Mouse (Mus musculus) liver (tissue): Measurements from ENCODE around the gene Zfyve1.
"Not testable (repeated sequence)": the region's sequence is repeated elsewhere in the genome, so short reads cannot be mapped to it uniquely, and the experiment has no call there.

Source experiments
- DNase-seq: peaks from one replicate; pipeline ENCODE4 v3.0.0-alpha.2; 2020; ENCODE audit warnings: mixed read lengths

The Zfyve1 gene

GRCm38 (mm10) chr12:83597025-83597501 lies at the start of gene Zfyve1:
Gene Zfyve1 (minus strand): TSS chr12:83597222.
- DNase-seq: peak; percentile 94

- DNase-seq: no peak
Measured at GRCm38 (mm10) chr12:83643116-83643515, 46.1 kb upstream of the Zfyve1 start.

- DNase-seq: no peak
Measured at GRCm38 (mm10) chr12:83641233-83641632, 44.2 kb upstream of the Zfyve1 start.

- no peak for DNase-seq
Measured at GRCm38 (mm10) chr12:83633807-83634206, 36.8 kb upstream of the Zfyve1 start.

GRCm38 (mm10) chr12:83632680-83633025 lies 35.6 kb upstream of the Zfyve1 start:
- peak; percentile 62 for DNase-seq

- peak; percentile 96 for DNase-seq
Measured at GRCm38 (mm10) chr12:83631743-83632679, 35.0 kb upstream of the Zfyve1 start.

- not testable (repeated sequence) for DNase-seq
Measured at GRCm38 (mm10) chr12:83630936-83631335, 33.9 kb upstream of the Zfyve1 start, which contains the start of gene Rbm25. Gene Rbm25 (plus strand): TSS chr12:83631236.

GRCm38 (mm10) chr12:83624321-83624720 lies 27.3 kb upstream of the Zfyve1 start:
- DNase-seq: no peak

GRCm38 (mm10) chr12:83622031-83622755 lies 25.2 kb upstream of the Zfyve1 start:
- DNase-seq: no peak

GRCm38 (mm10) chr12:83620694-83621093 lies 23.7 kb upstream of the Zfyve1 start:
- DNase-seq: not testable (repeated sequence)

- DNase-seq: no peak
Measured at GRCm38 (mm10) chr12:83618981-83619380, 22.0 kb upstream of the Zfyve1 start.

- no peak for DNase-seq
Measured at GRCm38 (mm10) chr12:83617261-83617660, 20.2 kb upstream of the Zfyve1 start.

- DNase-seq: not testable (repeated sequence)
Measured at GRCm38 (mm10) chr12:83606411-83606810, 9.4 kb upstream of the Zfyve1 start.

- no peak for DNase-seq
Measured at GRCm38 (mm10) chr12:83602285-83602684, 5.3 kb upstream of the Zfyve1 start.

- DNase-seq: no peak
Measured at GRCm38 (mm10) chr12:83597881-83598280, 859 bp upstream of the Zfyve1 start.

- DNase-seq: no peak
Measured at GRCm38 (mm10) chr12:83596191-83596954, 649 bp downstream of the Zfyve1 start.

GRCm38 (mm10) chr12:83594454-83595040 lies 2.5 kb downstream of the Zfyve1 start:
- no peak for DNase-seq

- no peak for DNase-seq
Measured at GRCm38 (mm10) chr12:83591754-83592501, 5.1 kb downstream of the Zfyve1 start.

- DNase-seq: no peak
Measured at GRCm38 (mm10) chr12:83586628-83587027, 10.4 kb downstream of the Zfyve1 start.

GRCm38 (mm10) chr12:83582747-83583146 lies 14.3 kb downstream of the Zfyve1 start:
- no peak for DNase-seq

GRCm38 (mm10) chr12:83582106-83582505 lies 14.9 kb downstream of the Zfyve1 start:
- no peak for DNase-seq

- DNase-seq: no peak
Measured at GRCm38 (mm10) chr12:83580283-83580682, 16.7 kb downstream of the Zfyve1 start.
